Mouse (Mus musculus): ENCODE measurements around the gene Gna11. TPM values are rescaled to one million over a fixed set of nuclear protein-coding genes. Genes with fewer than 3 reads are reported as not detected.

The Gna11 gene
- total RNA-seq, 2 experiments from 2014 or later = 25.7 to 30.3 TPM

DNA sequence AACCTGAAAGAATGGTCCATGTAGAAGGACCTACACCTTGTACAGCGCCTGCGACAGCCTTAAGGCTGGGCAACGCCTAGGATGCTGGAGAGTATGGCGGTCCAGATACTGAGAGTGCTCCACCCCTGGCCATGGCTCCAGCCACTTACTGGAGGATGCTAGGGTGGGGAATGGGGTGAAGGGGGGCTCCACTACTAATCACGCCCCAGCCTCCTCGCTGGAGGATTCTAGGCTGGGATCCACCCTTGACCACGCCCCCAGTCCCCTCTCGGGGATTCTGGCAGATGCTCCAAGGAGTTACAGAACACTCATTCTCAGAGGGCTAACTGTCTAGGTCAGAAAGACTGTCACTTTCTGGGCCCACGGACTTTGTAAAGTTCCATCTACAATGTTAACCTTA, 28.0 kb upstream of the Gna11 start:
- DNase-seq = peak; percentile 79
- peak overlapping the region; percentile 88 for H3K4me3 ChIP-seq
- intact Hi-C loops (cut with DNase I) = no loop called here
- peak overlapping the region; percentile 97 for H3K27ac ChIP-seq
- no peak for TF ChIP-seq CTCF (IDR thresholded peaks at IDR 0.05)

GRCm38 (mm10) chr10:81572133-81572671, 27.2 kb upstream of the Gna11 start:
- intact Hi-C loops (cut with DNase I) = no loop called here
- H3K4me3 ChIP-seq = peak overlapping the region; percentile 88
- H3K27ac ChIP-seq = peak overlapping the region; percentile 97
- TF ChIP-seq CTCF (IDR thresholded peaks at IDR 0.05) = no peak
- DNase-seq = no peak

DNA sequence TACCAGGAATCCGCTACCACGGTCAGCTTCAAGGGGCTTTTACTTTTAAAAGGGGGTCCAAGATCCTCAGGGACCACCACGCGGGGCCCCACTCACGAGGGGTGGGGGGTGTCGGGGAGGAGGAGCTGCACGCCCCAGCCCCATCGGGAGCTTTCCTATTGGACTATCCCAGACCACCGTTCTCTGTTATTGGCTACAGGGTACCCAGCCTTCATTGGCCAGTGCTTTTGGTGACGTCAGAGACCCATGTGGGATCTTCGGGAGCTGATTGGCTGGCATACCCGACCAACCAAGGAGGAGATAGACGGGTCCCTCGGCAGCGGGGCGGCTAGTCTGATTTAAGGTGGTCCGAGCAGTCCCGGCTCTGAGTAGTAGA, 26.5 kb upstream of the Gna11 start:
- Histone ChIP-seq H3K27ac (peak overlapping the region; percentile 97), H3K4me3 (peak overlapping the region; percentile 88)
- intact Hi-C loops (cut with DNase I) = no loop called here
- no peak for TF ChIP-seq CTCF (IDR thresholded peaks at IDR 0.05)
- DNase-seq = peak; percentile 99

DNA sequence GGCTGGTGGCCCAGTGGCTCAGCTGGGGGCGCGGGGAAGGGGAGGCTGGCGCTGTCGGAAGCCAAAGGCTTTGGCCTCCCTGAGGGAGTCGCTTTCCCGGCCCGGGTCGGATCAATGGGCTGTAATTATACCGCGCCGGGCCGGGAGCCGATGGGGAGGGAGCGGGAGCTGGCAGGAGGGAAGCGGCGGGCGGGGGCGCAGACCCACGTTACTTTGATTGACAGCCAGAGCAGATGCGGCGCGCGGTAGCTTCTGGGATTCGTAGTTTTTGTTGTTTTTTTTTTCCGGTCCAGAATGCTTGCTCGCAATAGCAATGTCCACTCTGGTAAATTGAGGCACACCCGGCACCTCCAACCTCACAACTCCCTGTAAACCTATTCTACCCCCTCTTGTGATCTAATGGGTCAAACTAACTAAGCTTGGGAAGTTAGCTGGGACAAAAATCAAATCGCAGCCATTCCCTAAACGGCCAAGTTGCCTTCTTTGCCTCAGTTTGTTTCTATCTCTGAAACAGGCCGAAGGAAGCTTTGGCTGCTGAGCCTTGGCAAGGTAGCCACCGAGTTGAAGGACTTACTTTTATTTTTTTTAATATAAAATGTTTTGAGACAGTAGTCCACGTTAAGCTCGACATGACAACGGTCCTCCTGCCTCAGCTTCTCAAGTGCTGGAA, 26.0 kb upstream of the Gna11 start:
- TF ChIP-seq CTCF (IDR thresholded peaks at IDR 0.05) = no peak
- H3K27ac ChIP-seq = peak overlapping the region; percentile 97

GRCm38 (mm10) chr10:81570238-81570800, 25.3 kb upstream of the Gna11 start:
- H3K27ac ChIP-seq = peak overlapping the region; percentile 97
- intact Hi-C loops (cut with DNase I) = no loop called here
- no peak for TF ChIP-seq CTCF (IDR thresholded peaks at IDR 0.05)

More for the DNA sequence above, 26.0 kb upstream of the Gna11 start:
- DNase-seq = peak; percentile 97
- intact Hi-C loops (cut with DNase I) = no loop called here
- peak overlapping the region; percentile 88 for H3K4me3 ChIP-seq

DNA sequence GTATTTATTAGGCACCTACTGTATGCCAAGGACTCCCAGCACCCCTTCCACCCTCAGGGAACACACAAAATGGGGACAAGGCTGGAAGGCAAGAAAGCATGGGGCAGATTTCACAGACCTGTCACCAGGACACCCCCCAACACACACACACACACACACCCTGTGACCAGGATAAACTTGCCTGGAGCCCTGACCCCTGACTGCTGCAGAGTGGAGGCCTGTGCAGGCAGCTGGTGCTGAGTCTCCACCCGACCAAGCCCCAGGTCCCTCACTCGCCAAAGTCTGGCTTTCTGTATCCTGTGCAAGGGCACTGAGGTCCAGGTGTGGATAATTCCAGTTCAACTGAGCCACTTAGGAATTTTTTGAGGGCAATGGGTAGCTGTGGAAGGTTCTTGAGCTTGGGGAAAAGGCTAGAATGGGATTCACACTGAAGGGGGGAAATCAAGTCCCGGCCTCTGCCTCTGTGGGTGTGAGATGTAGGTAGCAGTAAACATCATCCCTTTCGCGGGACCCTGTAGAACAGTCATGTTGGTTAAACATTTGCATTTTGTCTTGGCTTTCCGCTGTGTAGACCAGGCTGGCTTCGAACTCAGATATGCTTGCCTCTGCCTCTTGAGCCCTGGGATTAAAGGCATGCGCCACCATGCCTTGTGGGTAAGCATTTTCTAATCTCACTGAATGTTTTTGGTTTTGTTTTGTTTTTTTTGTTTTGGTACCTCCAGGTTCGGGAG, 24.7 kb upstream of the Gna11 start:
- DNase-seq = no peak
- Histone ChIP-seq H3K4me3 (no peak overlapping the region), H3K27ac (peak overlapping the region; percentile 97)
- no peak for TF ChIP-seq CTCF (IDR thresholded peaks at IDR 0.05)
- intact Hi-C loops (cut with DNase I) = no loop called here

More at GRCm38 (mm10) chr10:81570238-81570800, 25.3 kb upstream of the Gna11 start:
- peak overlapping the region; percentile 88 for H3K4me3 ChIP-seq
- DNase-seq = no peak

- intact Hi-C loops (cut with DNase I) = no loop called here
- H3K27ac ChIP-seq = no peak overlapping the region
- no peak for TF ChIP-seq CTCF (IDR thresholded peaks at IDR 0.05)
These were observed 23.6 kb upstream of the Gna11 start for GRCm38 (mm10) chr10:81568381-81569191.

DNA sequence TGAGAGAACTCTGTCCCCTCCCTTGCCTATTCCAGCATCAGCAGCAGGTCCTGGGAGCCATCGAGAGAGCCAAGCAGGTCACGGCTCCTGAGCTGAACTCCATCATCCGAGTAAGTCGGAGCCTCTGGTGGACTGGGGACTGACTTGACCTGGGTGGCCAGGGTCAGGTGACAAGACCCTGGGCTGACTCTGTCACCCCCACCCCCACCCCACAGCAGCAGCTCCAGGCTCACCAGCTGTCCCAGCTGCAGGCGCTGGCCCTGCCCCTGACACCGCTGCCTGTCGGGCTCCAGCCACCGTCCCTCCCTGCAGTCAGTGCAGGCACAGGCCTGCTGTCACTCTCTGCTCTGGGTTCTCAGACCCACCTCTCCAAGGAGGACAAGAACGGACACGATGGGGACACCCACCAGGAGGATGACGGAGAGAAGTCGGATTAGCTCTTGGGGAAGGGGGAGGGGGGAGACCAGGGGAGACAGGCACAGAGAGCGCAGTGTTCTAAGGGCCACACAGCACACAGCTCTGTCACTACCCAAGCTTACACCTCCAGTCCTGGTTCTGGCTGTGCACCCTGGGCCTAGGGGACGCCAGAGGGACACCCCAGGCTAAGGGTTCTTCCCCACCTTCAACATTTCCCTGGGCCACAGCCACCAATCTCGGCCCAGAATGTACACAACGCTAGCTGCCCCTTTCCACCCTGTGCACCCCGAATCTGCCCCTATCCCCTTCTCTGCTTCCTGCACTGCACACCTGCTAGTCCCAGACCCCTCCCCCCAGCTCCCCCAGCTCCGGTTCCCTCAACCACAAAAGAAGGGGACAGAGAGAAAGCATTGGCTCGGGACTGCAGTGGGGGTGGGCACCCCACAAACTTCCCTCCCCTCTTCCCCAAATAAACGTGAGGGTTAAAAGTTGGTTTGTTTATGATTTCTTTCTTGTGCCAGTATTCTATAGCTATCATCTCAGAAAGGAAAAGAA, 20.6 kb upstream of the Gna11 start:
- TF ChIP-seq CTCF (IDR thresholded peaks at IDR 0.05) = no peak
- DNase-seq = no peak
- Histone ChIP-seq H3K4me3 (no peak overlapping the region), H3K27ac (no peak overlapping the region)
- intact Hi-C loops (cut with DNase I) = loop anchor here (2.0 kb wide), 1 partner anchor 39 kb away; no protein-coding TSS in a partner anchor

More at GRCm38 (mm10) chr10:81568381-81569191, 23.6 kb upstream of the Gna11 start:
- DNase-seq = no peak
- H3K4me3 ChIP-seq = no peak overlapping the region

GRCm38 (mm10) chr10:81564734-81565133, 19.7 kb upstream of the Gna11 start:
- peak overlapping the region; percentile 58 for H3K4me3 ChIP-seq
- intact Hi-C loops (cut with DNase I) = loop anchor here (2.0 kb wide), 1 partner anchor 40 kb away; no protein-coding TSS in a partner anchor
- peak overlapping the region; percentile 75 for H3K27ac ChIP-seq
- DNase-seq = peak; percentile 80
- peak; percentile 70 for TF ChIP-seq CTCF (IDR thresholded peaks at IDR 0.05)

DNA sequence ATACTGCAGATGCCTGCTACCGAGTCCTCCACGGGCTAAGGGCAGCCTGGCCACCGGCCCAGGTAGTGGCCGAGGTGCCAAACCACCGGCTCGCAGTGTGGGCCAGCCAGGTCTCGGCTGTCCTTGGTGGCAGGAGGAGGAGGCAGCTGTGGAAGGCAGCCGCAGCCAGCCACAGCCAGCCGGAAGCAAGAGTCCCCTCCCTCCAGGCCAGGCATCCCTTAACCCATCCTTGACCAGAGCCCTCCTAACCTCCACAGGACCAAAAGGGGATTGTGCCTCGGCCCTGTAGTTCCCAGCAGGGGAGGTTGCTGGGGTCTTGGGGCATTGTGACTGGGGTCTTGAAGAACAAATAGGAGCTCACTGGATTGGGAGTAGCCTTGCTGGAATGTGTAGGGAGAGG, 19.2 kb upstream of the Gna11 start:
- peak overlapping the region; percentile 58 for H3K4me3 ChIP-seq
- peak overlapping the region; percentile 75 for H3K27ac ChIP-seq
- intact Hi-C loops (cut with DNase I) = loop anchor here (2.0 kb wide), 1 partner anchor 41 kb away; no protein-coding TSS in a partner anchor
- no peak for TF ChIP-seq CTCF (IDR thresholded peaks at IDR 0.05)
- DNase-seq = peak; percentile 83

DNA sequence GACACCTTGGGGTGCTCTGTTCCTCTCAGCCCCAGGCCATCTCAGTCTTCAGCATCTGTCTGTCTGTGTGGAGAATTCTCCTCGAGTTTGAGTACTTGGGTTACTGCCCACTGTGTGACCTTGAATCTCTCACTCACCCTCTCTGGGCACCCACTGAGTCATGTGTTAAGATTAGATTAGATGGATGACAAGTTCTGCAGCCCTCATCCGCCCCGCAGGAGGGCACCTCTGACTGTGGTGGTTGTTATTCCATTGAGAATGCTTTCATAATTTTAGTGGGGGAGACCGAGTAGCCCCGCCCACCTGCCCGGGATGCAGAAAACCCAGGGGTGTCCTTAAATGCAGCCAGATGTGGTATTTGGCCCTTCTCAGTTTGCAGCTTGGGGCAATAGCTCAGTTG, 18.5 kb upstream of the Gna11 start:
- peak overlapping the region; percentile 75 for H3K27ac ChIP-seq
- H3K4me3 ChIP-seq = peak overlapping the region; percentile 58
- intact Hi-C loops (cut with DNase I) = no loop called here

More for the DNA sequence above, 18.5 kb upstream of the Gna11 start:
- TF ChIP-seq CTCF (IDR thresholded peaks at IDR 0.05) = no peak
- peak; percentile 51 for DNase-seq

Data from gastrocnemius, adult 2 months (tissue).